Mouse (Mus musculus): ENCODE data around the gene Hrct1. TPM values are rescaled to one million over a fixed set of nuclear protein-coding genes. Genes with fewer than 3 reads are reported as not detected.

Gene Hrct1
- 3.5 TPM for polyA plus RNA-seq (2015; fragmentation: Illumina TruSeq; extraction: RNeasy Lipid Tissue Mini Kit (QIAGEN cat#74804); ENCODE audit: insufficient read depth, low read depth, low replicate concordance)

GRCm38 (mm10) chr4:43726995-43727394 is at the start of gene Hrct1:
Gene Hrct1, plus strand, starts transcription at chr4:43727188.

DNA sequence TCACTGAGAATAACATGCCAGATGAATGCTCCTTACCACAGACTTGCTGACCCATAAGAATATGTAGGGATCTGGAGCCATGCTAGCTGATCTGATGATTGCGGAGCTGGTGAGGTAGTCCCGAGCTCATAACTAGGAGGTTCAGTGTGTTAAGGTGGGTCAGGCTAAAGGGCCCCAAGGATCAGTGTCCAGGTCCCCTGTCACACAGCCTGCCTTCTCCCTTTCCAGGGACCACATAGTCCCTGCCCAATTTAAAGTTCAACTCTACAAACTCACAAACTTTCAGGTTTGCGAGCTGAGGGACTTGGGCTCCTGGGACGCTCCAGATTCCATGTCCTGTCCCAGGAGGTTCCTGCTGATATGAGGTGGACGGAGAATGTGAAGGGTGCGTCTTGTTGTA is 26.3 kb upstream of the Hrct1 start, which contains the start of gene Olfr70:
TSS of gene Olfr70 (minus strand) at position 101 of the 400 bp plus-strand sequence.

DNA sequence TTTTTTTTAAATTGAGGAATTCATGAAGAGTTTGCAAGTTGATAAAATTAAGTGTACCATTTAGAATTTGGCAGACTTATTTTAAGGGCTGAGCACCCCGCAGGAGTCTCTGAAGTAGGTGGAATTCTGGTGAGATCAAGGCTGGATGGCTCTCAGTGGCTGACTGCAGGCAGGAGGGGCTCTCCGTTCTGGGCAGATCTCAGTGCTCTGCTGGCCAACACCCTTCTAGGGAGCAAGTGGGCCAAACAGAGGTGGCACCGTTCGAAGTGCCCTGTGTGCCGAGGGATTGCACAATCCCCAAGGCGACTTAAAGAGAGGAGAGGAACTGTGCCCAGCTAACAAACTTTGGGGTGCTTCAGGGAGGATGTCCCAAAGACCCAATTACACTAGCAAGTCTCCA is 17.1 kb upstream of the Hrct1 start, which contains the start of gene Olfr71:
TSS of gene Olfr71 (minus strand) at position 387 of the 400 bp plus-strand sequence.

DNA sequence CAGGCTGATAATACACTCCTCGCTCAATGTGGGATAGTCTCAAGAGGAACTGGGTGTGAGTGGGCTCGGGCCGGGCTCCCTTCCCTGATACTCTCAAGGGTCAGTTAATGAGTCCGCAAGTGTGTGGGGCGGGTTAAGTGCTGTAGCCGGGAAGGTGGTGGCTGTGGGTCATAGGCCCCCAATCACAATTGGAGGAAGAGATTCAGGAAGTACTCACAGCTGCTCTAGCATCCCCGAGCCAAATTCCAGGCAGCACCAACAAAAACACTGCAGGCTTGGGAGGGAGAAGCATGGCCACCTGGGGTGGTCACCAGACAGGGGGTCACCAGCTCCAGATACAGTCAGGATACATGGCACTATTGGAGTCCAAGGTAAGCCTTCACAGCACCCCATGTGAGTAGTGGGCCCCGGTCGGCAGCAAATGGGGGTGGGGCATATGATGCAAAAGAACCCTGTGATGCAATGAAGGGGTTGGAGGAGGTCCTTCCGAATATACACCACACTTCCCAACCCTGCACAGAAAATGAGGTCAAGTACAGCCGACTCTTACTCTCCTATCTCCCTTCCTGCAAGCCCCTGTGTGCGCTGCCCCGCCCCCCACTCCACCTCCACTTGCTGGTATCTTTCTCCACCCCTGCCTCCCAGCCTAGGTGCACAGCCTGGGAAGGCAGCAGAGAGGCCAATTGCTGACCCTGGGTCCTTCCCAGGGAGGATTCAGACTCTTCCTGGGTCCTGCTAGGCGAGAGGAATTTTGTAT is 3.0 kb downstream of the Hrct1 start, which contains the start of gene Spaar:
TSS of gene Spaar (plus strand) at position 241 of the 757 bp plus-strand sequence.

GRCm38 (mm10) chr4:43770909-43771308 is 43.9 kb downstream of the Hrct1 start, which contains the start of gene Olfr159:
Gene Olfr159, minus strand, starts transcription at chr4:43771009.

Other genes starting within 250 kb of the Hrct1 start
- gene Sit1, start 243.5 kb upstream of the Hrct1 start, polyA plus RNA-seq (2015; fragmentation: Illumina TruSeq; extraction: RNeasy Lipid Tissue Mini Kit (QIAGEN cat#74804); ENCODE audit: insufficient read depth, low read depth, low replicate concordance) = not detected
- 28.5 TPM for gene Ccdc107, start 234.3 kb upstream of the Hrct1 start, polyA plus RNA-seq (2015; fragmentation: Illumina TruSeq; extraction: RNeasy Lipid Tissue Mini Kit (QIAGEN cat#74804); ENCODE audit: insufficient read depth, low read depth, low replicate concordance)
- gene Arhgef39, start 227.5 kb upstream of the Hrct1 start, polyA plus RNA-seq (2015; fragmentation: Illumina TruSeq; extraction: RNeasy Lipid Tissue Mini Kit (QIAGEN cat#74804); ENCODE audit: insufficient read depth, low read depth, low replicate concordance) = 3.8 TPM
- not detected for gene Car9, start 220.2 kb upstream of the Hrct1 start, polyA plus RNA-seq (2015; fragmentation: Illumina TruSeq; extraction: RNeasy Lipid Tissue Mini Kit (QIAGEN cat#74804); ENCODE audit: insufficient read depth, low read depth, low replicate concordance)
- 37.2 TPM for gene Tpm2, start 203.4 kb upstream of the Hrct1 start, polyA plus RNA-seq (2015; fragmentation: Illumina TruSeq; extraction: RNeasy Lipid Tissue Mini Kit (QIAGEN cat#74804); ENCODE audit: insufficient read depth, low read depth, low replicate concordance)
- gene Creb3, start 164.9 kb upstream of the Hrct1 start, polyA plus RNA-seq (2015; fragmentation: Illumina TruSeq; extraction: RNeasy Lipid Tissue Mini Kit (QIAGEN cat#74804); ENCODE audit: insufficient read depth, low read depth, low replicate concordance) = 21.2 TPM
- gene Tln1, start 164.5 kb upstream of the Hrct1 start, polyA plus RNA-seq (2015; fragmentation: Illumina TruSeq; extraction: RNeasy Lipid Tissue Mini Kit (QIAGEN cat#74804); ENCODE audit: insufficient read depth, low read depth, low replicate concordance) = 19.2 TPM
- gene Rgp1, start 148.5 kb upstream of the Hrct1 start, polyA plus RNA-seq (2015; fragmentation: Illumina TruSeq; extraction: RNeasy Lipid Tissue Mini Kit (QIAGEN cat#74804); ENCODE audit: insufficient read depth, low read depth, low replicate concordance) = 6.8 TPM
- 4.6 TPM for gene Gba2, start 148.3 kb upstream of the Hrct1 start, polyA plus RNA-seq (2015; fragmentation: Illumina TruSeq; extraction: RNeasy Lipid Tissue Mini Kit (QIAGEN cat#74804); ENCODE audit: insufficient read depth, low read depth, low replicate concordance)
- gene Msmp, start 142.7 kb upstream of the Hrct1 start, polyA plus RNA-seq (2015; fragmentation: Illumina TruSeq; extraction: RNeasy Lipid Tissue Mini Kit (QIAGEN cat#74804); ENCODE audit: insufficient read depth, low read depth, low replicate concordance) = not detected
- 10.7 TPM for gene Npr2, start 95.3 kb upstream of the Hrct1 start, polyA plus RNA-seq (2015; fragmentation: Illumina TruSeq; extraction: RNeasy Lipid Tissue Mini Kit (QIAGEN cat#74804); ENCODE audit: insufficient read depth, low read depth, low replicate concordance)
- 1.1 TPM for gene Spag8, start 73.6 kb upstream of the Hrct1 start, polyA plus RNA-seq (2015; fragmentation: Illumina TruSeq; extraction: RNeasy Lipid Tissue Mini Kit (QIAGEN cat#74804); ENCODE audit: insufficient read depth, low read depth, low replicate concordance)
- gene Hint2, start 70.7 kb upstream of the Hrct1 start, polyA plus RNA-seq (2015; fragmentation: Illumina TruSeq; extraction: RNeasy Lipid Tissue Mini Kit (QIAGEN cat#74804); ENCODE audit: insufficient read depth, low read depth, low replicate concordance) = 22.0 TPM
- gene Tmem8b, start 58.2 kb upstream of the Hrct1 start, polyA plus RNA-seq (2015; fragmentation: Illumina TruSeq; extraction: RNeasy Lipid Tissue Mini Kit (QIAGEN cat#74804); ENCODE audit: insufficient read depth, low read depth, low replicate concordance) = 1.8 TPM
- 0.20 TPM for gene Fam221b, start 58.0 kb upstream of the Hrct1 start, polyA plus RNA-seq (2015; fragmentation: Illumina TruSeq; extraction: RNeasy Lipid Tissue Mini Kit (QIAGEN cat#74804); ENCODE audit: insufficient read depth, low read depth, low replicate concordance)
- gene Olfr70, start 26.4 kb upstream of the Hrct1 start, polyA plus RNA-seq (2015; fragmentation: Illumina TruSeq; extraction: RNeasy Lipid Tissue Mini Kit (QIAGEN cat#74804); ENCODE audit: insufficient read depth, low read depth, low replicate concordance) = not detected
- gene Olfr71, start 16.9 kb upstream of the Hrct1 start, polyA plus RNA-seq (2015; fragmentation: Illumina TruSeq; extraction: RNeasy Lipid Tissue Mini Kit (QIAGEN cat#74804); ENCODE audit: insufficient read depth, low read depth, low replicate concordance) = not detected
- 0.65 TPM for gene Spaar, start 2.8 kb downstream of the Hrct1 start, polyA plus RNA-seq (2015; fragmentation: Illumina TruSeq; extraction: RNeasy Lipid Tissue Mini Kit (QIAGEN cat#74804); ENCODE audit: insufficient read depth, low read depth, low replicate concordance)
- not detected for gene Olfr159, start 43.8 kb downstream of the Hrct1 start, polyA plus RNA-seq (2015; fragmentation: Illumina TruSeq; extraction: RNeasy Lipid Tissue Mini Kit (QIAGEN cat#74804); ENCODE audit: insufficient read depth, low read depth, low replicate concordance)
- not detected for gene Olfr156, start 96.7 kb downstream of the Hrct1 start, polyA plus RNA-seq (2015; fragmentation: Illumina TruSeq; extraction: RNeasy Lipid Tissue Mini Kit (QIAGEN cat#74804); ENCODE audit: insufficient read depth, low read depth, low replicate concordance)
- not detected for gene Olfr157, start 113.0 kb downstream of the Hrct1 start, polyA plus RNA-seq (2015; fragmentation: Illumina TruSeq; extraction: RNeasy Lipid Tissue Mini Kit (QIAGEN cat#74804); ENCODE audit: insufficient read depth, low read depth, low replicate concordance)
- not detected for gene Olfr155, start 124.4 kb downstream of the Hrct1 start, polyA plus RNA-seq (2015; fragmentation: Illumina TruSeq; extraction: RNeasy Lipid Tissue Mini Kit (QIAGEN cat#74804); ENCODE audit: insufficient read depth, low read depth, low replicate concordance)
- gene Reck, start 148.3 kb downstream of the Hrct1 start, polyA plus RNA-seq (2015; fragmentation: Illumina TruSeq; extraction: RNeasy Lipid Tissue Mini Kit (QIAGEN cat#74804); ENCODE audit: insufficient read depth, low read depth, low replicate concordance) = 3.9 TPM
- 4.0 TPM for gene Glipr2, start 230.2 kb downstream of the Hrct1 start, polyA plus RNA-seq (2015; fragmentation: Illumina TruSeq; extraction: RNeasy Lipid Tissue Mini Kit (QIAGEN cat#74804); ENCODE audit: insufficient read depth, low read depth, low replicate concordance)